Mouse (Mus musculus): ENCODE results near the gene Rnf144a. TPM values are rescaled to one million over a fixed set of nuclear protein-coding genes. Genes with fewer than 3 reads are reported as not detected.
A peak's percentile ranks its signal among the peaks of the same experiment; 100 is the strongest.

Rnf144a gene
- polyA plus RNA-seq (2015; fragmentation: Nextera tagmentation; extraction: Ambion mirVana) = 11.2 and 11.3 TPM in 2 replicates

DNA sequence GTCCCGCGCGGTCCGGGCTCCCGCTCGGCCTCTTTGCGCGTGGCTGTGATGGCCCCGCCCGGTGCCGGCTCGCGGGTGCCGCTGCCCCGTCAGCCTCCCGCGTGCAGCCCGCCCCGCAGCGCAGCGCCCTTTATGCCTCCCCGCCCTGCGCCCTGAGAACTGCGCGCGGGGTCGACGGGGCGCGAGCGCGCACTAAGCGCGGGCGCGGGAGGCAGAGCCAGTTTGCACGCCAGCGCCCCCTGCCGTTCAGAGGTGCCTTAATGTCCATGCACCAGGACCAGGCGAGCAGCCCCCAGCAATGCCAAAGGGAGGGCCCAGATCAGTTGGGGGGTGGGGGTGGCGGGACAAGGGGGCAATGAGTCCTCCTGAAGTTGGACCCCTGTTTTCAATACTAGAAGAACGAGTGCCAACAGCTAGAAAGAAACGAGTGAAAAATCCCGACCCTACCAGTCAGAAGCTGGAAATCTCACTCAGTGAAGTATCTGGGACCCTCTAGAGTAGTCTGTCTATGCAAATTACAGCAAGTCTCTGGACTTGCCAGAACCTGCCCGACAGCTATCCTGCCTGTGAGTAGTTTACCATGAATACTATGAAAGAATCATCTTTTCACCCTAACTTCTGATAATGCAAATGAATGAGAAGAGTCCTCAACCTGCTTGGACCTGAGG is at the start of gene Rnf144a:
TSS of gene Rnf144a (minus strand) at position 151 of the 668 bp plus-strand sequence.
- Histone ChIP-seq H3K4me1 (peaks cover 34% of the 10 kb centered on the region), H3K4me3 (peak within 1 kb of the TSS; percentile 80), H3K9ac (peak within 1 kb of the TSS; percentile 90), H3K27ac (replicated peaks) (peak within 1 kb of the TSS; percentile 4; the same call in 1 of the 2 replicates), H3K9me3 (no peaks in the 10 kb centered on the region), H3K27me3 (replicated peaks) (peaks cover 24% of the 10 kb centered on the region; the same call in 1 of the 2 replicates), H3K4me2 (peak within 1 kb of the TSS; percentile 96), H3K36me3 (no peaks in the 10 kb centered on the region)
- peak; percentile 51; the same call in 1 of the 2 replicates for ATAC-seq (ENCODE audit: extremely low read depth, insufficient number of reproducible peaks, low FRiP score, low TSS enrichment)
- 1% methylated on average over 45 of the region's 45 CpGs for WGBS

DNA sequence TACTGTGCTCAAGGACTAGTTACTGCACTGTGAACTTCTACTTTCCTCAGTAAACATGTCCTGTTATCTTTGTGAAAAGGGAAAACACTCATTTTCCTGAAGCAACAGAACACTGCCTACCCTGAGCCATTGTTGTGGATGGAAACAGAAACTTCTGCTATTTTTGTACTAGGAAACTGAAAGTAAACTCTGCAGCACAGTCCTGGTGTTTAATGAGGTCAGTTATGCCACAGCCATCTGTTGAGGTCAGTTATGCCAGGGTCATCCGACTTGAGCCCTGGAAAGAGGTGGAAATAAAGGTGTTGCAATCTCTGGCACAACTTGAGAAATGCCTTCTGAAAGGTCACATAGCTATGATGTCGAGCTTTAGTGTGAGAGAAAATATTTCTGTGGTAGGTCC is 45.0 kb upstream of the Rnf144a start:
- Histone ChIP-seq H3K36me3 (no peaks in the 10 kb centered on the region), H3K4me2 (no peak overlapping the region), H3K27me3 (replicated peaks) (no peaks in the 10 kb centered on the region), H3K4me3 (no peak overlapping the region), H3K4me1 (peaks cover 15% of the 10 kb centered on the region), H3K9ac (no peak overlapping the region), H3K9me3 (no peaks in the 10 kb centered on the region), H3K27ac (replicated peaks) (no peak overlapping the region)
- no peak for ATAC-seq (ENCODE audit: extremely low read depth, insufficient number of reproducible peaks, low FRiP score, low TSS enrichment)
- WGBS = 38% methylated on average over 2 of the region's 2 CpGs

DNA sequence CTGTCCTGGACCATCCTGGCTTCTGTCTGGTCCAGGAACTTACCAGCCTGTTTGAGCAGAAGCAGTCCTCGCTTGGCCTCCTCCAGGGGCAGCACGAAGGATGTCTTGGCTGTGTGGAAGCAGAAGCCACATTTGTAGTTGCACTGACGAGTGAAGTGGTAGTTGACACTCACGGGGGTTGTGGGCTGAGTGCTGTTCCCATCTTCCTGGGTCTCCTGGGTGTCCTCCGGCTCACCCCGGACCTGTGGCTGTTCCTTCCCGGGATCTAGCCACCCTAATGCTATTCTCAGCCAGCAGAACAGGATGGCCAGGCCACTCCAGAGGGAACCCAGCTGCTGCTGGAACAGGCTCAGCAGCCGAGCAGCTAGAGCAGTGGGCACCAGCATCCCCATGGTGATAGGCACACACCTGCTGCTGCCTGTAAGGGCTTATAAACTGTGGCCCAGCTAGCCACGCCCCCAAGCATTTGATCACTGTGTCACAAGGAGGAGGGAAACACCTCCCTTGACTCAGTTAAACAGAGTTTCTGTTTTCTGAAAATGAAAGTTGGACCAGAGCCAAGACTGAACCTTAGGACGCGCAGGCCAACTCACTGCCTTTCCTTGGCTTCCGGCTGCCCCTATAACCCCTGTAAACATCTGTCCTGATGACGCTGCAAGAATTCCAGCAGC is 41.1 kb upstream of the Rnf144a start, which contains the start of gene Rsad2:
TSS of gene Rsad2 (minus strand) at position 425 of the 671 bp plus-strand sequence.
- Histone ChIP-seq H3K27ac (replicated peaks) (0 out of 2 replicates have a peak within 1 kb of the TSS, but pooled peaks have one; percentile 6), H3K27me3 (replicated peaks) (no peaks in the 10 kb centered on the region), H3K4me1 (peaks cover 19% of the 10 kb centered on the region), H3K9ac (no peak within 1 kb of the TSS), H3K4me3 (peak within 1 kb of the TSS; percentile 16), H3K4me2 (peak within 1 kb of the TSS; percentile 54), H3K9me3 (no peaks in the 10 kb centered on the region), H3K36me3 (no peaks in the 10 kb centered on the region)
- ATAC-seq (ENCODE audit: extremely low read depth, insufficient number of reproducible peaks, low FRiP score, low TSS enrichment) = no peak
- 36% methylated on average over 13 of the region's 13 CpGs for WGBS

DNA sequence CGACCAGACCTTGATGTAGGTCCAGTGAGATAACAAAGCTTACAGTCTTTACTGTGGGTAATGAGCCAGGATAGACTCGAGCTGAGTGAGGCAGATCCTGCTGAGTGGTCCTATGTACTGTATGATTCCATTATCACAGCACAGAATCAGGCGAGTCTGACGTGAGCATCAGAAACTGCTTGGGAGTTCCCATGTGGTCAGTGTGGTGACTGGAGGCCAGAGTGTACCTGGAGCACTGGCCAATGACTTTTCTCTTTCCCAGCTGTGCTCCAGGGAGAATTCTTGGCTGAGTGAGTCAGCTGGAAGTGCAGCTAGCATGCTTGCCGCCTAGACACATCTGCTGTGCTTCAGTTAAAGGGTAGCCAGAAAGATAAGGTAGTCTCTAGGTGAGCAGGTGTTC is 39.6 kb upstream of the Rnf144a start:
- 38% methylated on average over 5 of the region's 5 CpGs for WGBS
- no peak for ATAC-seq (ENCODE audit: extremely low read depth, insufficient number of reproducible peaks, low FRiP score, low TSS enrichment)
- H3K27ac ChIP-seq (replicated peaks) = no peak overlapping the region

DNA sequence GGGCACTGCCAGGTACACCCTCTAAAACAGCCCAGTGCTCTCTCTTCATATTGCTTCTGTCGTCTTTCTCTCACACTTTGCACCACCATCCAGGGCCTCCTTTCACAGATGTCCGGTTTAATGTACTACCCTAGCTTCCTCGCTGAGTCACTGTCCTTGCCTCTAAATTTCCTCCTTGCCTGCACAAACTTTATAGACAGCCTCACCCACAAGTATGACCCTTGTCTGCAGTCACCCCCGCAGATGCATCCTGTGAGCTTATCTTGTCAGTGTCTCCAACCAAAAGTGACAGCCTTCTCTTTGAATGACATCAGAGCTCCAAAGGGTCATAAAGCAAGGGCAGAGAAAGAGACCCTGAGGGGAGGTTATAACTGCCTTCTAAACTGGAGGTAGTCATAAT is 37.9 kb upstream of the Rnf144a start:
- Histone ChIP-seq H3K9me3 (no peaks in the 10 kb centered on the region), H3K9ac (no peak overlapping the region), H3K4me1 (peaks cover 10% of the 10 kb centered on the region), H3K4me2 (no peak overlapping the region), H3K36me3 (no peaks in the 10 kb centered on the region), H3K4me3 (no peak overlapping the region), H3K27me3 (replicated peaks) (peaks cover 4% of the 10 kb centered on the region; the same call in 1 of the 2 replicates), H3K27ac (replicated peaks) (no peak overlapping the region)
- no peak for ATAC-seq (ENCODE audit: extremely low read depth, insufficient number of reproducible peaks, low FRiP score, low TSS enrichment)
- 44% methylated on average over 4 of the region's 4 CpGs for WGBS

More for the DNA sequence above, 39.6 kb upstream of the Rnf144a start:
- Histone ChIP-seq H3K4me1 (peaks cover 10% of the 10 kb centered on the region), H3K4me3 (no peak overlapping the region), H3K4me2 (no peak overlapping the region), H3K27me3 (replicated peaks) (no peaks in the 10 kb centered on the region), H3K9ac (no peak overlapping the region), H3K9me3 (no peaks in the 10 kb centered on the region), H3K36me3 (no peaks in the 10 kb centered on the region)

DNA sequence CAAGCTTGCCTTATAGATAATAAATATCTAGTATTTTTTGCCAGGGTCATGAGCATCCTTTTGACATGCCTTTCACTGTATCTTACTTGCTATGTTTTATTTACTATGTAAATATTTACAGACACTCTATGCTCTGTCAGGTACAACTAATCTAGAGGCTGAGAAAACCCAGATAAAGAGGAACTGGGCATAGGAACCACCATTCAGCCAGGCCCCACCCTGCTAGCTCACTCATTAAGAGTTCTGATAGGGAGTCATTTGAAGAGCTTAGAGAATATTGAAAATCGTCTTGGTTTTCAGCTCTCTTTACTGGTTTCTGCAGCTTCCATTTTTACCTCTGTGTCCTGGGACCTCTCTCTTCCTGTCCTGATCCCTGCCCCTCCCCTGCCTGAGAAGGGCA is 36.1 kb upstream of the Rnf144a start:
- Histone ChIP-seq H3K36me3 (no peaks in the 10 kb centered on the region), H3K27me3 (replicated peaks) (peaks cover 4% of the 10 kb centered on the region; the same call in 1 of the 2 replicates), H3K9ac (no peak overlapping the region), H3K4me3 (no peak overlapping the region), H3K27ac (replicated peaks) (no peak overlapping the region), H3K9me3 (no peaks in the 10 kb centered on the region), H3K4me2 (no peak overlapping the region), H3K4me1 (peaks cover 7% of the 10 kb centered on the region)
- no peak for ATAC-seq (ENCODE audit: extremely low read depth, insufficient number of reproducible peaks, low FRiP score, low TSS enrichment)
- WGBS = 4% methylated on average over 1 of the region's 1 CpGs

DNA sequence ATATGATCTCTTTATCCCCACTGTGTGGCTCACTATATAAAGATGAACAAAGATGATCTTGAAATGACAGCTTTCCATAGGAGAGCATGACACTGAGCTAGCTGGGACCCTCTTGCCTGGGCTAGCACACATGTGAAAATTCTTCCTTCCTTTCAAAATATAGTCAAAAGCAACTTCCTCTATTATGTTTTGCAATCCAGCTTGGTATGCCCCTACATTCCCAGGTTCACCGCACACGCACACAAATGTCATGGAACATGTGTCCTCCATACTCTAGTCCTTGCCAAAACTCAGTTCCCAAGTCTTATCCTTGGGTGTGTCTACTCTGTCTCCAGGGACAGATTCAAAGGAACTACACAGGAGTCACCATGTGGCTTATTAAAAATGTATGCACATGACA is 34.4 kb upstream of the Rnf144a start:
- 87% methylated on average over 2 of the region's 2 CpGs for WGBS
- Histone ChIP-seq H3K9me3 (no peaks in the 10 kb centered on the region), H3K9ac (no peak overlapping the region), H3K4me1 (peaks cover 4% of the 10 kb centered on the region), H3K27me3 (replicated peaks) (peaks cover 4% of the 10 kb centered on the region; the same call in 1 of the 2 replicates), H3K4me3 (no peak overlapping the region), H3K36me3 (no peaks in the 10 kb centered on the region), H3K4me2 (no peak overlapping the region), H3K27ac (replicated peaks) (no peak overlapping the region)
- no peak for ATAC-seq (ENCODE audit: extremely low read depth, insufficient number of reproducible peaks, low FRiP score, low TSS enrichment)

DNA sequence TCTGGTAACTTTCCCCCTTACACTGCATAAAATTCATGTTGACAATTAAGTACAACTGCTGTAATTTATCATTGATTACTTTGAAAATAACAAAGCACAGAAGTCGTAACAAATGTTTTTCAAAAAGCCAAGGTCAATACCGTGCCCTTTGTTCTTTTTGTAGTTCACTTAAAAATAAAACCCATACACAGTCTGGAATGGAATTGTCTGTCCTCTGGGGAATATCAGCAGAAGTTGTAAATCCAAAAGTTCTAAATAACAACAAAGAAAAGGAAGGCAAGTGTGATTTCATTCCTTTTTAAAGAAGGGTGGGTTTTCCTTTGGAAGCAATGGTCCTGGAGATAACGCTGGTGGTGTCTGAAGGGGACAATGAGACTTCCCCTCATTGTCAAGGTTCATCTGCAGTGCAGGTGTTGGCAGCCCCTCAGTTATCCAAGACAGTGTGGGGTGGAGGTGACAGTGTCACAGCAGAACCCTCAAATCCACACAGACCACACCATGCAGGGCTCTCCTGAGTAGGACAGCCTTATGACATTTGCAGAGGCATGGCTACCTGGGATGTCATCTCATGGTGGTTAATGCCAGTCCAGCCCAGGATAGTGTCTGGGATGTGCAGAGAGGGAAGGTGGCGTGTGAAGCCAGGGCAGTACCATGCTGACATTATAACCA is 31.5 kb upstream of the Rnf144a start:
- H3K4me1 ChIP-seq = peaks cover 4% of the 10 kb centered on the region
- ATAC-seq (ENCODE audit: extremely low read depth, insufficient number of reproducible peaks, low FRiP score, low TSS enrichment) = no peak
- 72% methylated on average over 4 of the region's 4 CpGs for WGBS
- H3K36me3 ChIP-seq = no peaks in the 10 kb centered on the region
- no peak overlapping the region for H3K27ac ChIP-seq (replicated peaks)
- peaks cover 4% of the 10 kb centered on the region; the same call in 1 of the 2 replicates for H3K27me3 ChIP-seq (replicated peaks)
- H3K9me3 ChIP-seq = no peaks in the 10 kb centered on the region
- no peak overlapping the region for H3K4me3 ChIP-seq
- H3K9ac ChIP-seq = no peak overlapping the region
- H3K4me2 ChIP-seq = no peak overlapping the region

DNA sequence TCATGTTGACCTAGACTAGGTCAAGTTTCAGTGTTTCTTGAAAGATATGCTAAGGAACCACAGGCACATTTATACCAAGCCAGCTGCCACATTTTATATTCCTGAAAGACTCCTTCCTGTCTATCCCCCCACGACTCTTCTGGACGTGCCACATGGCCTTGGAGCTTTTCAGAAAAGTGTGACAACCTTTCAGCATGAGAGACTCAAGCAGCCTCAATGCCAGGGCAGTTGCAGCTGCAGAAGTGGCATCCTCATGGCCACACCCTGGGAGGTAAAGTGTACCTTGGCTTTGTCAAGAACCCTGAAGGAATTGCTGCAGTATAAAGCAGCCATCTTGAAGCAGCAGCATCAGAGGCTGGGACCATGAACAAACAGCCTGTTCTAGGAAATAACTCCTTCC is 29.5 kb upstream of the Rnf144a start:
- 80% methylated on average over 2 of the region's 2 CpGs for WGBS
- no peaks in the 10 kb centered on the region for H3K9me3 ChIP-seq
- no peak overlapping the region for H3K4me3 ChIP-seq
- H3K9ac ChIP-seq = no peak overlapping the region
- peaks cover 4% of the 10 kb centered on the region; the same call in 1 of the 2 replicates for H3K27me3 ChIP-seq (replicated peaks)
- H3K4me2 ChIP-seq = no peak overlapping the region
- H3K4me1 ChIP-seq = no peaks in the 10 kb centered on the region
- ATAC-seq (ENCODE audit: extremely low read depth, insufficient number of reproducible peaks, low FRiP score, low TSS enrichment) = no peak
- no peak overlapping the region for H3K27ac ChIP-seq (replicated peaks)
- H3K36me3 ChIP-seq = no peaks in the 10 kb centered on the region

DNA sequence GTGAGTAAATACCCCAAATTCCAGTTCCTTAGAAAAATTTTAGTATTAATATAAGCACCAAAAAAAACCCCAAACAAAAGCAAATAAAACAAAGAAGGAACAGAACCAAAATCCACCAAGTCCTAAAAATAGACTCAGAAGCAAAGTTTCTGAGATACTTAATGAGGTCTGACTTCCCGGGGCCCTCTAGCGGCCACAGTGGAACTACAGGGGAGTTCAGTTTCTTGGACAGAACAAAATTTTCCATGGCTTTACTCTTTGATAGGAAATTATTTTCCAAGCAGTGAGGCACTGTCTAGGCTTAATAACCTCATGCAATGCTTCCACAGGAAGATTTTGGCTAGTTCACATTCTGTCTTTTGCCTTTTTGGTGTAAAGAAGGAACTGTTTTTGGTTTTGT is 29.0 kb upstream of the Rnf144a start:
- Histone ChIP-seq H3K4me1 (no peaks in the 10 kb centered on the region), H3K27ac (replicated peaks) (no peak overlapping the region), H3K4me2 (no peak overlapping the region), H3K4me3 (no peak overlapping the region), H3K9me3 (no peaks in the 10 kb centered on the region), H3K9ac (no peak overlapping the region), H3K36me3 (no peaks in the 10 kb centered on the region), H3K27me3 (replicated peaks) (peaks cover 4% of the 10 kb centered on the region; the same call in 1 of the 2 replicates)
- WGBS = 0% methylated on average over 2 of the region's 2 CpGs
- ATAC-seq (ENCODE audit: extremely low read depth, insufficient number of reproducible peaks, low FRiP score, low TSS enrichment) = no peak

DNA sequence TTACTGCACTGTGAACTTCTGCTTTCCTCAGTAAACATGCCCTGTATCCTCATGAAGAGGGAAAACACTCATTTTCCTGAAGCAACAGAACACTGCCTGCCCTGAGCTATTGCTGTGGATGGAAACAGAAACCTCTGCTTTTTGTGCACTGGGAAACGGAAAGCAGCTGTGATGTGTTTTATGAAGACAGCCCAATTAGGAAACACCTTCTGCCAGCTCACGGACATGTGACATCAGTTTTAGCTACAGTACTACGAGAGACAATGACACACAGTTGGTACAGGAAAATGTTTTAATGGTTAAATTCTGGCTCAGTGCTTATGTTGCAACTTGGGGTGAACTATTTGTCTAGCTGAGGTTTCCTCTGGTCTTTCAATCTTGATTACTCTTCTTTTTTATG is 24.3 kb upstream of the Rnf144a start:
- Histone ChIP-seq H3K27ac (replicated peaks) (no peak overlapping the region), H3K36me3 (no peaks in the 10 kb centered on the region), H3K9ac (no peak overlapping the region), H3K4me1 (peaks cover 9% of the 10 kb centered on the region; the same call in 1 of the 2 replicates), H3K4me2 (no peak overlapping the region), H3K9me3 (no peaks in the 10 kb centered on the region), H3K4me3 (no peak overlapping the region), H3K27me3 (replicated peaks) (no peaks in the 10 kb centered on the region)
- no peak for ATAC-seq (ENCODE audit: extremely low read depth, insufficient number of reproducible peaks, low FRiP score, low TSS enrichment)
- WGBS = 71% methylated on average over 3 of the region's 3 CpGs
